Comparison of ENCODE assay signal across 8 mouse cellular contexts in genomic region chr6:127766641-127767200, GRCm38 (mm10). TPM values are rescaled to one million over a fixed set of nuclear protein-coding genes. Genes with fewer than 3 reads are reported as not detected.
DNase-seq lines count a peak whose midpoint lies in the region; ATAC-seq lines count a peak whose summit lies in the region.
"Had no signal": no experiment of that assay in that cellular context is flagged by ENCODE, and none has a peak within 500 bp of the region (broad histone marks: within the 10 kb centered on the region; RNA-seq: fewer than 3 reads in every experiment).

No protein-coding gene starts in this region.

- peaks cover 93% of the 10 kb centered on the region for H3K27me3 ChIP-seq in limb, embryonic 10.5 days (ENCODE audit: low read depth, poor library complexity, severe bottlenecking)

- peak; percentile 91 for DNase-seq in brain, adult 2 months (ENCODE audit: low read depth, low spot score)
- DNase-seq in cerebellum, adult 9-11 months = peak; percentile 59
- DNase-seq in heart, postnatal 10 days = peak; percentile 27 to 30
- DNase-seq in limb, embryonic 10.5 days (ENCODE audit: low spot score) = peak; percentile 32
- DNase-seq in right cerebral cortex, postnatal 25 days = peak; percentile 44
- no peak for DNase-seq in urinary bladder, postnatal 25 days (ENCODE audit: low spot score)
- DNase-seq: liver, embryonic 13.5 days had no signal

- H3K4me3 ChIP-seq in limb, embryonic 10.5 days = peak overlapping the region; percentile 11; the same call in 1 of the 2 replicates
- H3K4me3 ChIP-seq: liver, embryonic 13.5 days had no signal

- no peaks in the 10 kb centered on the region for H3K36me3 ChIP-seq in limb, embryonic 10.5 days
- H3K36me3 ChIP-seq: liver, embryonic 13.5 days had no signal

- no peak overlapping the region for H3K27ac ChIP-seq in limb, embryonic 10.5 days
- H3K27ac ChIP-seq: liver, embryonic 13.5 days had no signal

- WGBS in limb, embryonic 10.5 days = under 1% methylated on average over 28 of the region's 28 CpGs

- intact Hi-C loops in heart, postnatal 10 days (cut with DNase I) = no loop called here

- peaks cover 38% of the 10 kb centered on the region for H3K4me1 ChIP-seq in limb, embryonic 10.5 days
- H3K4me1 ChIP-seq: liver, embryonic 13.5 days had no signal

- no peaks in the 10 kb centered on the region for H3K9me3 ChIP-seq in limb, embryonic 10.5 days (replicated peaks)
- H3K9me3 ChIP-seq: liver, embryonic 13.5 days had no signal

- ATAC-seq in frontal cortex, adult (ENCODE audit: low TSS enrichment) = no peak

RNA-seq across cellular contexts. Expression of gene Prmt8, which starts 2.6 kb away (rescaled TPM):
- total RNA-seq in heart, postnatal 10 days (2021) = not detected
- not detected in 2 replicates for polyA plus RNA-seq in limb, embryonic 10.5 days (2016; fragmentation: Nextera tagmentation; extraction: Ambion mirVana)
